Mouse (Mus musculus) embryo, embryonic 11 days (tissue): ENCODE data around the gene B4galt5.
A peak's percentile ranks its signal among the peaks of the same experiment; 100 is the strongest.

Source experiments
- DNase-seq: peaks from one replicate; pipeline ENCODE4 v3.0.0-alpha.2; 2015

B4galt5 gene

GRCm38 (mm10) chr2:167273206-167273740, 75.7 kb downstream of the B4galt5 start:
- no peak for DNase-seq

- DNase-seq: no peak
Observed at GRCm38 (mm10) chr2:167272706-167273105, 76.3 kb downstream of the B4galt5 start.

- DNase-seq: no peak
Observed at GRCm38 (mm10) chr2:167271121-167271521, 77.9 kb downstream of the B4galt5 start.

- no peak for DNase-seq
Observed at GRCm38 (mm10) chr2:167270496-167270895, 78.5 kb downstream of the B4galt5 start.

GRCm38 (mm10) chr2:167268721-167269120, 80.3 kb downstream of the B4galt5 start:
- DNase-seq: no peak

- DNase-seq: no peak
Observed at GRCm38 (mm10) chr2:167268411-167268690, 80.6 kb downstream of the B4galt5 start.

- no peak for DNase-seq
Observed at GRCm38 (mm10) chr2:167267531-167268410, 81.2 kb downstream of the B4galt5 start.

- no peak for DNase-seq
Observed at GRCm38 (mm10) chr2:167266231-167266630, 82.8 kb downstream of the B4galt5 start.

- peak; percentile 31 for DNase-seq
Observed at GRCm38 (mm10) chr2:167265806-167266205, 83.2 kb downstream of the B4galt5 start.

- DNase-seq: no peak
Observed at GRCm38 (mm10) chr2:167265021-167265420, 84.0 kb downstream of the B4galt5 start.

GRCm38 (mm10) chr2:167263931-167264330, 85.1 kb downstream of the B4galt5 start:
- DNase-seq: no peak

- DNase-seq: no peak
Observed at GRCm38 (mm10) chr2:167263040-167263810, 85.8 kb downstream of the B4galt5 start.

GRCm38 (mm10) chr2:167262433-167262832, 86.5 kb downstream of the B4galt5 start:
- DNase-seq: no peak

GRCm38 (mm10) chr2:167261106-167261505, 87.9 kb downstream of the B4galt5 start:
- DNase-seq: no peak

- no peak for DNase-seq
Observed at GRCm38 (mm10) chr2:167257790-167258189, 91.2 kb downstream of the B4galt5 start.

GRCm38 (mm10) chr2:167254808-167255207, 94.2 kb downstream of the B4galt5 start:
- DNase-seq: no peak

GRCm38 (mm10) chr2:167254185-167254584, 94.8 kb downstream of the B4galt5 start:
- DNase-seq: no peak

- no peak for DNase-seq
Observed at GRCm38 (mm10) chr2:167253476-167253875, 95.5 kb downstream of the B4galt5 start.

GRCm38 (mm10) chr2:167252057-167252687, 96.8 kb downstream of the B4galt5 start:
- no peak for DNase-seq

- DNase-seq: no peak
Observed at GRCm38 (mm10) chr2:167250736-167251337, 98.1 kb downstream of the B4galt5 start.

GRCm38 (mm10) chr2:167250003-167250735, 98.8 kb downstream of the B4galt5 start:
- no peak for DNase-seq

GRCm38 (mm10) chr2:167249591-167249990, 99.4 kb downstream of the B4galt5 start:
- DNase-seq: no peak
